Mouse (Mus musculus) ES-Bruce4 (cell line): ENCODE measurements around the gene Stom. TPM values are rescaled to one million over a fixed set of nuclear protein-coding genes. Genes with fewer than 3 reads are reported as not detected.
A peak's percentile ranks its signal among the peaks of the same experiment; 100 is the strongest.

Experiments
- H3K27ac ChIP-seq: 2 replicates; pipeline ENCODE4 v1.5.1; 2012; ENCODE audit warnings: low read length, inconsistent platforms; ENCODE audit not compliant: insufficient read depth
- H3K27me3 ChIP-seq: 2 replicates; pipeline ENCODE4 v1.6.1; 2012; ENCODE audit warnings: mild to moderate bottlenecking, low read length, inconsistent platforms; ENCODE audit not compliant: control insufficient read depth, poor library complexity, insufficient read depth, severe bottlenecking
- H3K36me3 ChIP-seq: 2 replicates; pipeline ENCODE4 v1.6.1; 2012; ENCODE audit warnings: inconsistent platforms, mild to moderate bottlenecking, low read length, moderate library complexity; ENCODE audit not compliant: control insufficient read depth, poor library complexity, insufficient read depth, severe bottlenecking
- H3K4me1 ChIP-seq: one replicate; pipeline ENCODE4 v1.8.1; 2011; ENCODE audit warnings: low read length; ENCODE audit not compliant: control insufficient read depth, insufficient read depth
- H3K4me3 ChIP-seq: 2 replicates; pipeline ENCODE4 v1.5.1; 2011; ENCODE audit warnings: low read depth, mild to moderate bottlenecking, low read length
- H3K9ac ChIP-seq: 2 replicates; pipeline ENCODE4 v1.6.1; 2012; ENCODE audit warnings: low read depth, mild to moderate bottlenecking, inconsistent platforms; ENCODE audit not compliant: poor library complexity, severe bottlenecking
- H3K9me3 ChIP-seq: replicated peaks from 2 replicates; pipeline ENCODE4 v1.6.1; 2012; ENCODE audit warnings: mild to moderate bottlenecking, low read length, inconsistent platforms; ENCODE audit not compliant: control insufficient read depth, poor library complexity, insufficient read depth, severe bottlenecking
- CTCF ChIP-seq: IDR thresholded peaks from one replicate; pipeline ENCODE4 v1.8.1; 2011; ENCODE audit warnings: low read depth, low read length
- EP300 ChIP-seq: IDR thresholded peaks from 2 replicates; pipeline ENCODE4 v1.6.1; 2011; ENCODE audit warnings: low read depth, low read length; ENCODE audit not compliant: insufficient read depth
- POLR2A ChIP-seq: IDR thresholded peaks from one replicate; pipeline ENCODE4 v1.8.1; 2011; ENCODE audit warnings: low read length; ENCODE audit not compliant: insufficient read depth
- polyA plus RNA-seq: library from polyadenylated mRNA; stranded (reverse); fragments of >200 nt; gene quantifications from 2 replicates; pipeline ENCODE4 v1.2.4, GENCODE M21; 2011; ENCODE audit warnings: low read depth; ENCODE audit not compliant: missing spikeins, insufficient read depth, insufficient read length

The Stom gene
- polyA plus RNA-seq, 1 experiment, result 17.9 TPM

- no peaks in the 10 kb centered on the region for H3K9me3 ChIP-seq
- H3K4me3 ChIP-seq, result no peak overlapping the region
- H3K9ac ChIP-seq, result no peak overlapping the region
- H3K27ac ChIP-seq, result no peak overlapping the region
- no peaks in the 10 kb centered on the region for H3K27me3 ChIP-seq
- TF ChIP-seq EP300, result no peak
- no peak for TF ChIP-seq CTCF
- no peak for TF ChIP-seq POLR2A
- no peaks in the 10 kb centered on the region for H3K36me3 ChIP-seq
- H3K4me1 ChIP-seq, result peaks cover 8% of the 10 kb centered on the region
These were observed 63.2 kb downstream of the Stom start for GRCm38 (mm10) chr2:35273536-35273935.

GRCm38 (mm10) chr2:35272881-35273280 lies 63.9 kb downstream of the Stom start:
- H3K9me3 ChIP-seq, result no peaks in the 10 kb centered on the region
- no peaks in the 10 kb centered on the region for H3K36me3 ChIP-seq
- H3K4me3 ChIP-seq, result no peak overlapping the region
- peaks cover 8% of the 10 kb centered on the region for H3K4me1 ChIP-seq
- H3K27me3 ChIP-seq, result no peaks in the 10 kb centered on the region
- TF ChIP-seq POLR2A (no peak), CTCF (no peak), EP300 (no peak)
- no peak overlapping the region for H3K9ac ChIP-seq
- no peak overlapping the region for H3K27ac ChIP-seq

- Histone ChIP-seq H3K9ac (no peak overlapping the region), H3K4me3 (no peak overlapping the region), H3K27me3 (no peaks in the 10 kb centered on the region), H3K9me3 (no peaks in the 10 kb centered on the region), H3K4me1 (peaks cover 12% of the 10 kb centered on the region), H3K36me3 (no peaks in the 10 kb centered on the region), H3K27ac (no peak overlapping the region)
- TF ChIP-seq EP300 (no peak), CTCF (no peak), POLR2A (no peak)
These were observed 65.0 kb downstream of the Stom start for GRCm38 (mm10) chr2:35271817-35272216.

- Histone ChIP-seq H3K9me3 (no peaks in the 10 kb centered on the region), H3K4me1 (peaks cover 12% of the 10 kb centered on the region)
- TF ChIP-seq EP300 (0 out of 2 replicates have a peak, but pooled peaks have one; percentile 10), CTCF (peak; percentile 76), POLR2A (no peak)
These were observed 66.2 kb downstream of the Stom start for GRCm38 (mm10) chr2:35270531-35270984.

GRCm38 (mm10) chr2:35269716-35270260 lies 67.0 kb downstream of the Stom start:
- peaks cover 12% of the 10 kb centered on the region for H3K4me1 ChIP-seq
- no peaks in the 10 kb centered on the region for H3K9me3 ChIP-seq
- H3K27me3 ChIP-seq, result no peaks in the 10 kb centered on the region
- H3K36me3 ChIP-seq, result no peaks in the 10 kb centered on the region
- no peak overlapping the region for H3K27ac ChIP-seq
- no peak overlapping the region for H3K4me3 ChIP-seq
- H3K9ac ChIP-seq, result no peak overlapping the region
- TF ChIP-seq CTCF, result no peak
- TF ChIP-seq POLR2A, result no peak
- TF ChIP-seq EP300, result no peak

More at GRCm38 (mm10) chr2:35270531-35270984, 66.2 kb downstream of the Stom start:
- no peaks in the 10 kb centered on the region for H3K36me3 ChIP-seq
- H3K27ac ChIP-seq, result no peak overlapping the region
- no peak overlapping the region for H3K4me3 ChIP-seq
- no peaks in the 10 kb centered on the region for H3K27me3 ChIP-seq
- no peak overlapping the region for H3K9ac ChIP-seq

- no peak overlapping the region for H3K27ac ChIP-seq
- no peaks in the 10 kb centered on the region for H3K36me3 ChIP-seq
- H3K4me1 ChIP-seq, result peaks cover 12% of the 10 kb centered on the region
- H3K4me3 ChIP-seq, result no peak overlapping the region
- H3K9ac ChIP-seq, result no peak overlapping the region
- no peaks in the 10 kb centered on the region for H3K9me3 ChIP-seq
- TF ChIP-seq CTCF (no peak), POLR2A (no peak), EP300 (no peak)
- H3K27me3 ChIP-seq, result no peaks in the 10 kb centered on the region
These were observed 67.6 kb downstream of the Stom start for GRCm38 (mm10) chr2:35269136-35269535.
